Mouse (Mus musculus): ENCODE results near the gene Eif5.

- no peak for TF ChIP-seq POLR2A (IDR thresholded peaks at IDR 0.05; ENCODE audit: control insufficient read depth, low read depth, low read length)
- TF ChIP-seq CTCF (IDR thresholded peaks at IDR 0.05; ENCODE audit: control insufficient read depth, insufficient read depth, insufficient replicate concordance, low read depth, low read length), result no peak
Measured at GRCm38 (mm10) chr12:111535281-111535680, 2.5 kb upstream of the Eif5 start.

Data from testis, adult 2 months (tissue).